ENCODE assay signal across 8 mouse cellular contexts in the genomic region with DNA sequence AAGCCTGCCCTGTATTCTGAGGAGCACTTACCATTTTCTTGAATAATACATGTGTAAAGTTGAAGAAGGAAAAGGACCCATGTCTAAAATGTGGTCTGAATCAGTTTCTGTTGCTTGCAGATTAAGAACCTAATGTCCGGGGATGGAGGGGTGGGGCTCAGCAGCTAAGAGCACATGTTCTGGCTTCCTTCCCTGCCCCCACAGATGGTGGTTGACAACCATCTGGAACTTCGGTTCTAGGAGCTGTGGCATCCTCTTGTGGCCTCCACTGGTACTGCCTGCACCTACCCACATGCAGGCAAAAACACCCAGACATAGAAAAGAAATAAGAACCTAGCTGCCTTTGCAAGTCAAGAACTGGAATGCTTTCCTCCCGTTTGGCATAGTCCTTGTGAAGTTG.
A peak's percentile ranks its signal among the peaks of the same experiment; 100 is the strongest.
DNase-seq lines count a peak whose midpoint lies in the region; ATAC-seq and TF ChIP-seq lines count a peak whose summit lies in the region.

No protein-coding gene starts in this region.

- intact Hi-C loops in heart, adult 2 months (cut with DNase I) = loop anchor here (2.0 to 5.0 kb wide), 2 partner anchors 71 to 347 kb away; partner anchors contain the start of gene Zranb1
- intact Hi-C loops in left cerebral cortex, postnatal 36 days (cut with DNase I) = loop anchor here (2.0 to 10.0 kb wide), 2 partner anchors 119 to 347 kb away; no protein-coding TSS in a partner anchor

- H3K27me3 ChIP-seq in heart, adult 2 months (ENCODE audit: control insufficient read depth, insufficient read depth, low read length) = no peaks in the 10 kb centered on the region
- H3K27me3 ChIP-seq in heart, embryonic 12.5 days (replicated peaks) = no peaks in the 10 kb centered on the region
- no peaks in the 10 kb centered on the region for H3K27me3 ChIP-seq in forebrain, embryonic 14.5 days (replicated peaks; ENCODE audit: control insufficient read depth, insufficient read depth, low read length)
- no peaks in the 10 kb centered on the region for H3K27me3 ChIP-seq in hindbrain, embryonic 14.5 days (ENCODE audit: control insufficient read depth, insufficient read depth, low read length)
- no peaks in the 10 kb centered on the region for H3K27me3 ChIP-seq in midbrain, postnatal 0 days (ENCODE audit: insufficient read depth, low read length)
- no peaks in the 10 kb centered on the region for H3K27me3 ChIP-seq in splenic B cell, adult 2 months (ENCODE audit: control insufficient read depth, insufficient read depth, low read length, poor library complexity, severe bottlenecking)

- H3K79me2 ChIP-seq in heart, adult 2 months (replicated peaks; ENCODE audit: control insufficient read depth, insufficient read depth, low read length) = no peaks in the 10 kb centered on the region; the same call in 1 of the 2 replicates

- peak; percentile 94 for TF ChIP-seq EP300 in heart, adult 2 months (IDR thresholded peaks at IDR 0.05; ENCODE audit: insufficient read depth, low read depth, low read length)

- peak; percentile 82 to 84 for DNase-seq in heart, adult 2 months
- peak; percentile 92 for DNase-seq in brain, embryonic 14.5 days (ENCODE audit: low read depth)
- peak; percentile 90 for DNase-seq in forebrain, embryonic 14.5 days (ENCODE audit: low spot score)
- peak; percentile 76 for DNase-seq in hindbrain, embryonic 14.5 days (ENCODE audit: low spot score)
- DNase-seq in left cerebral cortex, postnatal 36 days (ENCODE audit: low spot score in 2 of 2) = peak; percentile 70 to 81
- peak; percentile 88 for DNase-seq in midbrain, postnatal 0 days (ENCODE audit: low spot score)
- DNase-seq in splenic B cell, adult 2 months (ENCODE audit: low read depth, low spot score) = peak; percentile 76

- no peak for ATAC-seq in heart, embryonic 12.5 days (ENCODE audit: insufficient number of reproducible peaks, low FRiP score)
- peak; percentile 65 for ATAC-seq in forebrain, embryonic 14.5 days
- no peak for ATAC-seq in hindbrain, embryonic 14.5 days (ENCODE audit: low FRiP score)
- no peak for ATAC-seq in midbrain, postnatal 0 days (ENCODE audit: low FRiP score)

- H3K9me3 ChIP-seq in heart, embryonic 12.5 days (replicated peaks) = no peaks in the 10 kb centered on the region
- no peaks in the 10 kb centered on the region for H3K9me3 ChIP-seq in forebrain, embryonic 14.5 days (replicated peaks; ENCODE audit: control insufficient read depth, low read length)
- H3K9me3 ChIP-seq in hindbrain, embryonic 14.5 days (ENCODE audit: control insufficient read depth, low read length) = no peaks in the 10 kb centered on the region
- H3K9me3 ChIP-seq in midbrain, postnatal 0 days (ENCODE audit: low read length) = no peaks in the 10 kb centered on the region

- TF ChIP-seq CTCF in heart, adult 2 months (IDR thresholded peaks at IDR 0.05) = 0 out of 2 replicates have a peak, but pooled peaks have one; percentile 100
- TF ChIP-seq CTCF in brain, embryonic 14.5 days (IDR thresholded peaks at IDR 0.05; ENCODE audit: borderline replicate concordance, extremely low read depth, insufficient read depth, insufficient read length) = peak; percentile 90
- peak; percentile 87 for TF ChIP-seq CTCF in midbrain, postnatal 0 days (IDR thresholded peaks at IDR 0.05)

- H3K4me2 ChIP-seq in heart, embryonic 12.5 days = no peak overlapping the region
- no peak overlapping the region for H3K4me2 ChIP-seq in forebrain, embryonic 14.5 days (ENCODE audit: low read length)
- no peak overlapping the region for H3K4me2 ChIP-seq in hindbrain, embryonic 14.5 days (replicated peaks)
- no peak overlapping the region for H3K4me2 ChIP-seq in midbrain, postnatal 0 days (ENCODE audit: low read depth, low read length, poor library complexity, severe bottlenecking)

- 9% methylated on average over 3 of the region's 3 CpGs for WGBS in heart, adult 2 months
- WGBS in heart, embryonic 12.5 days = 29% methylated on average over 3 of the region's 3 CpGs
- WGBS in forebrain, embryonic 14.5 days = 26% methylated on average over 3 of the region's 3 CpGs
- 31% methylated on average over 3 of the region's 3 CpGs for WGBS in hindbrain, embryonic 14.5 days
- WGBS in midbrain, postnatal 0 days = 27% methylated on average over 3 of the region's 3 CpGs

- no peaks in the 10 kb centered on the region for H3K36me3 ChIP-seq in heart, adult 2 months (ENCODE audit: control insufficient read depth, insufficient read depth, low read length)
- H3K36me3 ChIP-seq in heart, embryonic 12.5 days = peaks cover 27% of the 10 kb centered on the region
- peaks cover 9% of the 10 kb centered on the region for H3K36me3 ChIP-seq in forebrain, embryonic 14.5 days (ENCODE audit: control insufficient read depth, insufficient read depth, low read length)
- peaks cover 8% of the 10 kb centered on the region for H3K36me3 ChIP-seq in hindbrain, embryonic 14.5 days (replicated peaks; ENCODE audit: control insufficient read depth, insufficient read depth)
- H3K36me3 ChIP-seq in midbrain, postnatal 0 days (ENCODE audit: insufficient read depth, low read length) = peaks cover 9% of the 10 kb centered on the region
- H3K36me3 ChIP-seq in splenic B cell, adult 2 months (ENCODE audit: control insufficient read depth, insufficient read depth, low read length, poor library complexity, severe bottlenecking) = no peaks in the 10 kb centered on the region

- peak overlapping the region; percentile 12; the same call in 1 of the 2 replicates for H3K27ac ChIP-seq in heart, adult 2 months
- no peak overlapping the region for H3K27ac ChIP-seq in heart, embryonic 12.5 days (ENCODE audit: poor library complexity, severe bottlenecking)
- peak overlapping the region; percentile 39; the same call in 1 of the 2 replicates for H3K27ac ChIP-seq in forebrain, embryonic 14.5 days (ENCODE audit: low read depth, low read length)
- no peak overlapping the region for H3K27ac ChIP-seq in hindbrain, embryonic 14.5 days
- no peak overlapping the region for H3K27ac ChIP-seq in midbrain, postnatal 0 days (ENCODE audit: low read depth, low read length)

- peaks cover 12% of the 10 kb centered on the region for H3K4me1 ChIP-seq in heart, adult 2 months (ENCODE audit: control insufficient read depth, insufficient read depth, low read length)
- H3K4me1 ChIP-seq in heart, embryonic 12.5 days (replicated peaks) = peaks cover 53% of the 10 kb centered on the region
- peaks cover 2% of the 10 kb centered on the region; the same call in 1 of the 2 replicates for H3K4me1 ChIP-seq in forebrain, embryonic 14.5 days (ENCODE audit: control insufficient read depth, insufficient read depth, low read length)
- peaks cover 13% of the 10 kb centered on the region; the same call in 1 of the 2 replicates for H3K4me1 ChIP-seq in hindbrain, embryonic 14.5 days (replicated peaks; ENCODE audit: control insufficient read depth, insufficient read depth, low read length)
- no peaks in the 10 kb centered on the region; the same call in 1 of the 2 replicates for H3K4me1 ChIP-seq in midbrain, postnatal 0 days (ENCODE audit: insufficient read depth, low read length)

- H3K9ac ChIP-seq in heart, adult 2 months (ENCODE audit: low read depth, low read length) = no peak overlapping the region
- no peak overlapping the region for H3K9ac ChIP-seq in heart, embryonic 12.5 days
- no peak overlapping the region for H3K9ac ChIP-seq in forebrain, embryonic 14.5 days (ENCODE audit: low read length)
- H3K9ac ChIP-seq in hindbrain, embryonic 14.5 days = no peak overlapping the region
- H3K9ac ChIP-seq in midbrain, postnatal 0 days (replicated peaks; ENCODE audit: low read length, poor library complexity, severe bottlenecking) = no peak overlapping the region

- H3K4me3 ChIP-seq in heart, adult 2 months = no peak overlapping the region
- no peak overlapping the region for H3K4me3 ChIP-seq in heart, embryonic 12.5 days
- no peak overlapping the region for H3K4me3 ChIP-seq in forebrain, embryonic 14.5 days (ENCODE audit: low read depth, low read length)
- H3K4me3 ChIP-seq in hindbrain, embryonic 14.5 days (replicated peaks; ENCODE audit: low read length) = no peak overlapping the region
- H3K4me3 ChIP-seq in midbrain, postnatal 0 days (ENCODE audit: low read depth, low read length) = no peak overlapping the region

- 0 out of 2 replicates have a peak, but pooled peaks have one; percentile 7 for TF ChIP-seq POLR2A in heart, adult 2 months (IDR thresholded peaks at IDR 0.05; ENCODE audit: insufficient read depth, low read depth, low read length)
- no peak for TF ChIP-seq POLR2A in brain, embryonic 14.5 days (IDR thresholded peaks at IDR 0.05; ENCODE audit: borderline replicate concordance, extremely low read depth, insufficient read depth, insufficient read length, poor library complexity, severe bottlenecking)

Comparison
In these comparisons a context has a peak if more than half of its experiments do, and no peak if none do; other contexts are left out.
1. H3K27ac ChIP-seq: peak in heart, adult 2 months (single experiment) and forebrain, embryonic 14.5 days (single experiment); none in heart, embryonic 12.5 days (single experiment), hindbrain, embryonic 14.5 days (single experiment) and midbrain, postnatal 0 days (single experiment).
2. Peak in every context shown above with its lines, with median percentiles within 50 percentile points of each other: DNase-seq and CTCF ChIP-seq.